Comparison of ENCODE assay signal across 7 mouse cellular contexts in genomic region chr11:88099599-88100023, GRCm38 (mm10). TPM values are rescaled to one million over a fixed set of nuclear protein-coding genes. Genes with fewer than 3 reads are reported as not detected.
A peak's percentile ranks its signal among the peaks of the same experiment; 100 is the strongest.
DNase-seq lines count a peak whose midpoint lies in the region; ATAC-seq and TF ChIP-seq lines count a peak whose summit lies in the region.

No protein-coding gene starts in this region.

- H3K27me3 ChIP-seq in Patski: no peaks in the 10 kb centered on the region
- no peaks in the 10 kb centered on the region for H3K27me3 ChIP-seq in forebrain, postnatal 0 days (ENCODE audit: insufficient read depth, low read length)
- no peaks in the 10 kb centered on the region for H3K27me3 ChIP-seq in hindbrain, embryonic 11.5 days (ENCODE audit: control insufficient read depth, insufficient read depth, low read length)
- H3K27me3 ChIP-seq in midbrain, embryonic 10.5 days (ENCODE audit: low read depth, poor library complexity, severe bottlenecking): peaks cover 12% of the 10 kb centered on the region
- no peaks in the 10 kb centered on the region for H3K27me3 ChIP-seq in splenic B cell, adult 2 months (ENCODE audit: control insufficient read depth, insufficient read depth, low read length, poor library complexity, severe bottlenecking)

- intact Hi-C loops in left cerebral cortex, postnatal 25 days (cut with DNase I): loop anchor here (1.0 to 5.0 kb wide), 4 partner anchors 31 to 88 kb away; partner anchors contain the start of gene Vezf1

- H3K4me1 ChIP-seq in forebrain, postnatal 0 days (ENCODE audit: insufficient read depth): peaks cover 8% of the 10 kb centered on the region; the same call in 1 of the 2 replicates
- H3K4me1 ChIP-seq in hindbrain, embryonic 11.5 days (replicated peaks; ENCODE audit: control insufficient read depth, insufficient read depth, low read length): peaks cover 6% of the 10 kb centered on the region
- peaks cover 73% of the 10 kb centered on the region for H3K4me1 ChIP-seq in midbrain, embryonic 10.5 days

- peak overlapping the region; percentile 84 for H3K4me2 ChIP-seq in forebrain, postnatal 0 days (ENCODE audit: low read depth)
- H3K4me2 ChIP-seq in hindbrain, embryonic 11.5 days (replicated peaks; ENCODE audit: low read depth, low read length): peak overlapping the region; percentile 77

- peak overlapping the region; percentile 86 for H3K27ac ChIP-seq in forebrain, postnatal 0 days (ENCODE audit: low read depth, low read length)
- peak overlapping the region; percentile 92 for H3K27ac ChIP-seq in hindbrain, embryonic 11.5 days (ENCODE audit: low read depth, low read length)
- peak overlapping the region; percentile 100 for H3K27ac ChIP-seq in midbrain, embryonic 10.5 days (replicated peaks)

- CTCF ChIA-PET in Patski (lab: Charles Lee): interaction anchor here (0.9 to 1.5 kb wide), 7 partner anchors 20 to 80 kb away, joined by 3 to 5 read pairs (median 3); no protein-coding TSS in a partner anchor

- peak; percentile 36 for ATAC-seq in Patski
- ATAC-seq in cerebellum, adult (ENCODE audit: insufficient number of reproducible peaks, low FRiP score, low TSS enrichment): peak; percentile 15; the same call in 1 of the 2 replicates
- peak; percentile 45 for ATAC-seq in forebrain, postnatal 0 days
- ATAC-seq in hindbrain, embryonic 11.5 days (ENCODE audit: low FRiP score): peak; percentile 46

- peak overlapping the region; percentile 89 for H3K4me3 ChIP-seq in forebrain, postnatal 0 days (ENCODE audit: low read depth, low read length)
- peak overlapping the region; percentile 70 for H3K4me3 ChIP-seq in hindbrain, embryonic 11.5 days (ENCODE audit: low read depth, low read length)
- H3K4me3 ChIP-seq in midbrain, embryonic 10.5 days: peak overlapping the region; percentile 99

- no peak for TF ChIP-seq CTCF in Patski (IDR thresholded peaks at IDR 0.05)
- no peak for TF ChIP-seq CTCF in forebrain, postnatal 0 days (IDR thresholded peaks at IDR 0.05; ENCODE audit: low read depth)

- 2% methylated on average over 35 of the region's 38 CpGs for WGBS in forebrain, postnatal 0 days
- 0% methylated on average over 25 of the region's 38 CpGs for WGBS in hindbrain, embryonic 11.5 days
- WGBS in midbrain, embryonic 10.5 days: under 1% methylated on average over 38 of the region's 38 CpGs

- no peaks in the 10 kb centered on the region for H3K9me3 ChIP-seq in forebrain, postnatal 0 days (ENCODE audit: low read length)
- H3K9me3 ChIP-seq in hindbrain, embryonic 11.5 days (ENCODE audit: control insufficient read depth, low read length): no peaks in the 10 kb centered on the region
- H3K9me3 ChIP-seq in midbrain, embryonic 10.5 days (replicated peaks): no peaks in the 10 kb centered on the region

- H3K36me3 ChIP-seq in forebrain, postnatal 0 days (ENCODE audit: insufficient read depth): no peaks in the 10 kb centered on the region
- H3K36me3 ChIP-seq in hindbrain, embryonic 11.5 days (ENCODE audit: control insufficient read depth, insufficient read depth, low read length): no peaks in the 10 kb centered on the region
- H3K36me3 ChIP-seq in midbrain, embryonic 10.5 days: peaks cover 23% of the 10 kb centered on the region
- no peaks in the 10 kb centered on the region for H3K36me3 ChIP-seq in splenic B cell, adult 2 months (ENCODE audit: control insufficient read depth, insufficient read depth, low read length, poor library complexity, severe bottlenecking)

- POLR2A ChIA-PET in Patski (lab: Charles Lee): interaction anchor here (0.7 to 2.3 kb wide), 5 partner anchors 9 to 65 kb away, joined by 3 to 11 read pairs (median 4); no protein-coding TSS in a partner anchor

- in situ Hi-C loops in Patski (cut with MboI; ENCODE audit: low pct_unique_long_range_greater_than_20kb): loop anchor here (5.0 kb wide), 1 partner anchor 63 kb away; no protein-coding TSS in a partner anchor

- H3K9ac ChIP-seq in forebrain, postnatal 0 days: peak overlapping the region; percentile 93
- H3K9ac ChIP-seq in hindbrain, embryonic 11.5 days (ENCODE audit: low read depth, low read length): peak overlapping the region; percentile 96

- no peak for DNase-seq in Patski (ENCODE audit: low read depth, low spot score)
- peak; percentile 54 for DNase-seq in forebrain, postnatal 0 days
- peak; percentile 76 for DNase-seq in hindbrain, embryonic 11.5 days (ENCODE audit: low spot score)
- peak; percentile 25 to 45 for DNase-seq in left cerebral cortex, postnatal 25 days (ENCODE audit: low spot score in 2 of 2)
- DNase-seq in midbrain, embryonic 10.5 days (ENCODE audit: low spot score): peak; percentile 83
- peak; percentile 39 for DNase-seq in splenic B cell, adult 2 months (ENCODE audit: low read depth, low spot score)

RNA-seq across cellular contexts. Expression of gene Cuedc1, which starts 1.8 kb away (rescaled TPM):
- polyA plus RNA-seq in Patski (2021): 42.0 TPM
- total RNA-seq in forebrain, postnatal 0 days (2014; rRNA removed): 28.9 and 34.7 TPM in 2 replicates
- polyA plus RNA-seq in forebrain, postnatal 0 days (2015; fragmentation: Nextera tagmentation; extraction: Ambion mirVana): 22.0 and 34.6 TPM in 2 replicates
- polyA plus RNA-seq in hindbrain, embryonic 11.5 days (2014; fragmentation: Nextera tagmentation; extraction: Ambion mirVana): 17.6 TPM in 2 replicates
- 10 to 100 TPM; 28.7 to 29.5 TPM for total RNA-seq in left cerebral cortex, postnatal 25 days (2021)
- polyA plus RNA-seq in midbrain, embryonic 10.5 days (2016; fragmentation: Nextera tagmentation; extraction: Ambion mirVana): 26.4 and 27.2 TPM in 2 replicates

RNA-seq across cellular contexts. Expression of gene Vezf1, which starts 31.5 kb away (rescaled TPM):
- polyA plus RNA-seq in Patski (2021): 56.7 TPM
- total RNA-seq in forebrain, postnatal 0 days (2014; rRNA removed): 33.0 and 43.7 TPM in 2 replicates
- 28.0 and 34.6 TPM in 2 replicates for polyA plus RNA-seq in forebrain, postnatal 0 days (2015; fragmentation: Nextera tagmentation; extraction: Ambion mirVana)
- 77.7 and 80.7 TPM in 2 replicates for polyA plus RNA-seq in hindbrain, embryonic 11.5 days (2014; fragmentation: Nextera tagmentation; extraction: Ambion mirVana)
- 10 to 100 TPM; 23.6 to 25.8 TPM for total RNA-seq in left cerebral cortex, postnatal 25 days (2021)
- polyA plus RNA-seq in midbrain, embryonic 10.5 days (2016; fragmentation: Nextera tagmentation; extraction: Ambion mirVana): 70.5 and 73.9 TPM in 2 replicates

RNA-seq across cellular contexts. Expression of gene Srsf1, which starts 52.4 kb away (rescaled TPM):
- 301 TPM for polyA plus RNA-seq in Patski (2021)
- total RNA-seq in forebrain, postnatal 0 days (2014; rRNA removed): 282 and 390 TPM in 2 replicates
- 103 and 121 TPM in 2 replicates for polyA plus RNA-seq in forebrain, postnatal 0 days (2015; fragmentation: Nextera tagmentation; extraction: Ambion mirVana)
- polyA plus RNA-seq in hindbrain, embryonic 11.5 days (2014; fragmentation: Nextera tagmentation; extraction: Ambion mirVana): 493 and 503 TPM in 2 replicates
- total RNA-seq in left cerebral cortex, postnatal 25 days (2021): 100 to 1,000 TPM; 177 to 190 TPM
- 413 and 417 TPM in 2 replicates for polyA plus RNA-seq in midbrain, embryonic 10.5 days (2016; fragmentation: Nextera tagmentation; extraction: Ambion mirVana)
